Mouse (Mus musculus) thymus, adult 2 months (tissue): Measurements from ENCODE around the gene Adprm.

Experiments used
- CTCF ChIP-seq: fragments of 200-500 bp; IDR thresholded peaks from 2 replicates; pipeline ENCODE4 v1.5.1; 2012; ENCODE audit warnings: mild to moderate bottlenecking, control low read depth, low read length, moderate library complexity, borderline replicate concordance; ENCODE audit not compliant: control insufficient read depth, poor library complexity, insufficient read depth; ENCODE audit errors: extremely low read depth
- POLR2A ChIP-seq: fragments of 200-500 bp; IDR thresholded peaks from 2 replicates; pipeline ENCODE4 v1.6.1; 2012; ENCODE audit warnings: mild to moderate bottlenecking, low read length, control low read depth, moderate library complexity; ENCODE audit not compliant: control insufficient read depth, poor library complexity, insufficient read depth; ENCODE audit errors: extremely low read depth

GRCm38 (mm10) chr11:67043007-67043406 lies 9.4 kb downstream of the Adprm start:
- TF ChIP-seq CTCF, result no peak
- no peak for TF ChIP-seq POLR2A
